Mouse (Mus musculus) thymus, postnatal 14 days (tissue): ENCODE results near the gene Zfp277.

Experiments
- DNase-seq: peaks from one replicate; pipeline ENCODE4 v3.0.0; 2021

Zfp277 gene

DNA sequence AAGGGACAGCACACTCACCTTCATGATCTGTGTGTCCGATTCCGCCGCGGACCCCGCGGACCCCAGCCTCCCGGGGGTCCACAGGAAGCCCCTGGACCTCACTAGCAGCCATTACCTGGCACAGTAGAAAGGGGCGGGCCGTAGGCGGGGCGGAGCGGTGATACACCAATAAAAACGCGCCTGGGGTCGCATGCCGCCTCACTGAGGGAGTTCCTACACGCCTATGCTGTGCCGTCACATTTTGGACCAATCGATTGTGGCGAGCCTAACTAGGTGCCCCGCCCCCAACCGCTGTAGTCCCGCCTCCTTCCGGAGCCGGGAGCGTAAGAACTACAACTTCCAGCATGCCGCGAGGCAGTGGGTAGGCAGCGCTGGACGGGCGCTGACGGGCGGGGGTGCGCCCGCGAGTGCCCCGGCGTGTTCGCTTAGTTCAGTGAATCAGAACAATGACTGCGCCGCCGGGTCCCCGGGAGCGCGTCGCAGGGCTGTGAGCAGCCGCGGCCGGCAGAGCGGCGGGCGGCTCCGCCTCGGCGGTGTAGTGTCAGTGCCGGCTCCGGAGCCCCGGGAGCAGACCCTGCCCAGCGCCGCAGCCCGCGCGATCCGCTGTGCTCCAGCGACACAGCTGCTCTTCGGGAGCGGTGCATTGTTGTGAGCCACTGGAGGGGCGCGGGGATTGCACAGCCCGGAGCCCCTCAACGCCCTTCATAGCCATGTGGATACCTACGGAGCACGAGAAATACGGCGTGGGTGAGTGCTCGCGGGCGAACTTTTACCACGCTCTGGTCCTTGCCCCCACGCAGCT, at the start of gene Zfp277, which contains the start of gene Dock4:
Gene Zfp277, minus strand, starts transcription at position 255 of the 802 bp plus-strand sequence.
Gene Dock4, plus strand, starts transcription at position 305 of the 802 bp plus-strand sequence.
- DNase-seq, result peak; percentile 99

DNA sequence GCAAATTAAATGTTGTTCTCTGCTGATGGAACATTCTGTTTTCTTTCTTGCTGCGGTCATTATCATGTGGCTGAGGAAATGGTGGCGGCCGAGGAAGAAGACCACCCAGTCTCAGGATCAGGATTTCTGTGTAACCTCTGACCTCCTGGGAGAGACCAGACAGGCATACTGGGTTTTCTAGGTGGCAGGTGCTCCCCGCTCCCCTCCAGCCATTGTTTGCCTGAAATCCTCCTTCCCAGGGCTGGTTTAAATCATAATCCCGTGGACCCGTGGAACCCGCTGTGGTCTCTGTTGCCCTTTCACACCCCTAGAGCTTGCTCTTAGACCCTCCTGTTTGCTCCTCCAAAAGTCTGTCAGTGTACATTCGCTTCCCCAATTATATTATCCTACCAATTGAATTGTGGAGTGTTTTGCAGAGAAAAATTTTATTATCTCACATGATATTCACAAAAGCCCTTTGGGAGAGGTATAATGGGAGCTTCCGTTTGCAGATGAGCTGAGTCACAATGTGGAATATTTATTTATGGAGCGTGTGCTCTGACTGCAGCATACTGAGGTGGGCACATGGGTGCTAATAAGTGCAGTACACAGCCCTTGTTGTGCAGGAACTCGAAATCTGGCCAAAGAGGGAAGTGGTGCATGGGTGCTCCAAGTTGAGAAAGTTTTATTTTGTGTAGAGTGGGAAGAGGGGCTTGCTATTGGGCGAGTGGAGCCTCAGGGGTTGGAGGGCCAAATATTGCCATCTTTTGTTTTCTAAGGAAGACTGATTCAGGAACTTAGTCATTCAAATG, 40.5 kb upstream of the Zfp277 start:
- no peak for DNase-seq

DNA sequence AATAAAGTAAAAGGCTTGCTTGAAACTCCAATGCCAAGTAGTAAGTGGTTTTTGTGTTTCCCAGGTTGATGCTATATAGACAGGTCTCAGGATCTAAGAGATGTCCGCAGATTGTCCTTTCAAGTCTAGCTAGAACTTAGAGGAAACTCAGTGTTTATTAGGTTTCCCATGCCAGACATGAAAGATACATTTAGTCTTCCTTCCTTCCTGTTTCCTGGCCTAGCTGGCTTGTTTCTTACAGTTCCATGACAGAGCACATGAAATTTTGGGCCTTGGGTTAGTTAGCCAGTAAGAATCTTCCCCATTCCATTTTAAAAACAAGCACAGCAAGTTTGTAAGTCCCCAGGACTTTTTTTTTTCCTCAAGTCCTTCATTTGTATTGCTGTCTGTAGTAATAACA, 39.5 kb upstream of the Zfp277 start:
- DNase-seq, result no peak

DNA sequence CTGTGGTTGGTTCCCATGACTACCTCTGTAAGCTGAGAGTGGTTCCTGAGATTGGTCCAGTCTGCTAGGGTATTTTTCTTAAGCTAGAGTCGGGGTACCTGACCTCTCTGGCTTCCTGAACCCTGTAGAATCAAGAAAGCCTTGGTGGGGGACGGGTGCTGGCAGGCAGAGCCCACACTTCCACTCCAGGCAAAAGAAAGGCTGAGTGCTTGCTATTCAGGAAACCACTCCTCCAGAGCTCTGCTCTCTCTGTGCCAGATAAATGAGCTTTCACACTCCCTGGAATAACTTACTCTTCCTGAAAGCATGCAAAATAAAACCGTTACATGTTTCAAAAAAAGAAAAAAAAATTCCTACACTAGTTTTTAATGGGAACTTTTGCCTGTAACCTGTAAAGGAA, 38.5 kb upstream of the Zfp277 start:
- DNase-seq, result no peak

DNA sequence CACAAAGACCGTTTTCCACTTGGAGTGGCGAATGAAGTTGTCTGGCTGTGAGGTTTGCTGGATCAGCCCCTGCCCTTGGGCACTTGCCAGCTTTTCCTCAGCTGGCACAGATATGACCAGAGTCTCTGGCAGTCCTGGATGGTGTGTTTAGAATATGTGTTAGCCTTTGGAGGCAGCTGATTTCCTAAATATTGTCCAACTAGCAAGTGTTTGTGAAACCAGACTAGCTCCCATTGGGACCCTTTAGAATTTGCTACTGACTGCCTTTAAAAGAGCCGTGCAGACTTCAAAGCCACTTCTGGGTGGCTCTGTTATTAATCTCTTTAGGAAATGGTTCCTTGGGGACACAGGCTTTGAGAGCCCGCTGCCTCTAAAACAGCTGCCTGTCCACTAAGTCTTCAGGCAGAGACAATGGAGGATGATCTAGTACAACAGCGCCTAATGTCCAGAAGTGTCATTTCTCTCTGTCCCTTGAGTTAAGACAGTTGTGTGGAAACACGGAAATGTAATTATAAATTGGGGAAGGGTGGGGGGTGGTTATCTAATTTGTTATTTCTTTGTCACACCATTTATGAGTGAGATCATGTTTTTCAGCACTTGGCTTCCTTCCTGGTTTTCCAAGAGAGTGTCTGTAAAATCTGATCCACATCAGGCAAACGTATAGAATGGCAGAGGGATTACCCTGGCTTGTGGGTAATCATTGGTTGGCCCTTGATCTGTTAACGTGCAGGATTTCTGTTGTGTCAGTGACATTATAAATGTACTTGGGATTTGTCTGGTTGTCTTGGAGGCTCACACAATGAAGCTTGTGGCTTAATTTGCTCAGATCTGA, 32.1 kb upstream of the Zfp277 start:
- DNase-seq, result no peak

DNA sequence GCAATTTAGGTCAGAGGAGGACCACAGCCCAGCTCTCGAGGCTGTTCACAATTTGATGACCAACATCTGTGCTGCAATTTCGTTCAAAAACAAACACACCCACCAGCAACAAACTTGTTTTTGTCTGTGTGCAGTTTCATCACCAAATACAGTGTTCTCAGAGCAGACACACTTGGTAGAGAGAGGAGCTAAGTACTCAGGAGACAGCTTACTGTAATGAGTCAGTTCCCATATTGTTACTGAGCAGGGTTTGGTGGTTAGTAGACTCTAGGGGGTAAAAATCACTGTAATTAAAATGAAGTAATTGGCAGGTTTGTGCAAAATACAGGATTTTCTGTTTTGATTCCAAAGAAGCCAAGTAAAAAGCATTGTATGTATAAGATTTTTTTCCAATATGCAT, 28.0 kb upstream of the Zfp277 start:
- DNase-seq, result no peak

DNA sequence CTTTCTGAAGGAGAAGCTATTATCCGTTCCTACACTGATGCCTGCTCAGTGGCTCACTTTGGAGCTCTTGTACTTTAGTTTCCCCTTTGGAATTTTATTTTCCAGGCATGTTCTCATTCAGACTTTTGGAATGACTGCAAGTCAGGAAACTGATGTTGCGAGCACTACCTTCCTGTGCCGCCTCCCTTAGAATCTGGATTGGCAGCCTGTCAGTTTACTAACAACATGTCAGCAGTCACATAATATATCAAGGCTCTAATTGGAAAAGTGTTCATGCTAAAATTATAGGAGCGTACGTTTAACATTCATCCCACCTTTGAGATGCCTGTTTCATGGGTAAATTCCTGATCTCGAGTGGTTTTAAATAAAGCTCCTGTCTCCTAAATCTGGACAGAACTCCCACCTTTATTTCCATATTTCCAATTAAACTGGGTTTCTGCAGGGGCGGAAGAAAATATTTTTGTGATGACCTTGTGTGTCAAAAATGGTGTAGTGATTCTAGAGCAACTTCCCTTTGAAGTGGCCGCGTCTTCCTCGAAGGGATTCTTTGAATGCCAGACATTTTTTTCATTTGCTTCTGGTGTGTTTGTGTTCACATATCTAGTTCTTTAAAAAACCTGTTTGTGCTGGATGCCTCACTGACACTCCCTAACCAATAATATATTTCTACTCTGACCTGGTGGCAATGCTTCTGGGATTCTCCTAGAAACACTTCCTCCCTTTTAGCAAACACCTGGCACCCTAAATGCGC, 26.1 kb upstream of the Zfp277 start:
- no peak for DNase-seq

DNA sequence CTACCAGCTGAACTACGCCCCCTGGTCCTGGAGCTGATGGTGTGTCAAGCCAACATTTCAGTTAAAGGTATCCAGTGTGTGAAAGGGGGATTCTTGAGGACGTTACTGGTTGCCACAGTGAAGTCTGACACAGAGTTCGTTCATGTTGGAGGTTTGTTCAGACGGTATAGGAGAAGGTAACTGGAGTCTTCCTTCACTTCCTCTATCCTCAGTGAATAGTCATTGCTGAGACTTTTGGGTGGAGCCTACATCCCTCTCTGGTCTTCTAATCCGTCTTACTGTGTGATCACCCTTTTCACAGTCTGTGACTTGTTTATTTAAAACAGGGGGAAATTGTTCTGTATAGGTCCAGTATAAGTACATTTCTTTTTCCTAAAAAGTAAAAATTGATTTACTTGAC, 23.3 kb upstream of the Zfp277 start:
- no peak for DNase-seq

DNA sequence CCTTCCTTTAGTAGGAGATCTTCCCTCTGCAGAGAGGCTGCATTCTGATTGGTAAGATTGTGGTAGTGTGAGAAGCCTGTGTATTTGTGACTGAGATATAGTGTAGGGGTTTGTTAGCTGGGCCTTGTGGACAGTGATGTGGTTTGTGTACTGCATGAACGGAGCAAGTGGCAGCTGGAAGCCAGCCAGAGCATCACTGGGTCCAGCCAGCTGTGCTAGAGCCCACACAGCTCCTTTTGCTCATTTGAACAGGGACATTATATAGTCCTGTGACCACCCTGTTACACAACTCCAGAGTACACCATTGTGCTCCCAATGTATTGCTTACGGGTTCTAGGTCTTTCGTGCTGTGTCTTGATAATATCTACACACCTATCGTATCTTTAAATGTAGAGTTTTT, 22.5 kb upstream of the Zfp277 start:
- no peak for DNase-seq

DNA sequence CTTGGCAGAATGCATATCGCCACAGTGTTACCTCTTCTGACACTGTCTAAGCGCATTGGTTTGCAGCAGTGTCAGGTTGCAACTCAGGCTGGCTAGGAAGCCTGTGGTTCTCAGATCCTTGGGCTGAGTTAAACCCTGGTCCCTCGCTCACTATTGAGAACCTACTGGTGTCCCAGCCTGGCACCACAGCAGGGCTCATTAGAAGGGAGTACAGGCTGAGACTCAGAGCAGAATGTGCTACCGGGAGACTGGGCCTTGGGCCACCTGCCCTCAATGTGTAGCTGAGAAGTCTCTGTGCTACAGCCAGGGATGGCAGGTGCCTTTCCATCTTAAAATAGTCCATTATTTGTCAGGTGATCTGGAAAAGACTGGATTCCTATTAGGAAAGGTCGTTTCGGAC, 18.6 kb upstream of the Zfp277 start:
- DNase-seq, result no peak

DNA sequence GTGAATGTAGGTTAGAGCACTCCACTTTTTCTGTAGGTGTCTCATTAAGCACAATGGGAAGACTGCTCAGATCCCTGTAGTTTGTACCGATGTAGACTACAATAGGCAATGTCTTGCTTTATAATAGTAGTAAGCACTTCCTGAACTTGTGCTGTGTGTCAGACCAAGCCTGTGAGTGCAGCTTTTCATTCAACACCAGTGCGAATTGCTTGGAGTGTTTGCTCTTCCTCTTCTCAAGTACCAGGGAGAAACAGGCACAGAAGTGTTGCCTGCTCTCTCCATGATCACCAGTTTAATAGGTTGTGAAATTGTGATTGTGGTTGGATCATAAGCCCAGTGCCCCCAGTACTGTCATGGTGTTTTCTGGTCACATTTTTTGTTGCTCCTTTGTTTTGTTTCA, 18.1 kb upstream of the Zfp277 start:
- no peak for DNase-seq

DNA sequence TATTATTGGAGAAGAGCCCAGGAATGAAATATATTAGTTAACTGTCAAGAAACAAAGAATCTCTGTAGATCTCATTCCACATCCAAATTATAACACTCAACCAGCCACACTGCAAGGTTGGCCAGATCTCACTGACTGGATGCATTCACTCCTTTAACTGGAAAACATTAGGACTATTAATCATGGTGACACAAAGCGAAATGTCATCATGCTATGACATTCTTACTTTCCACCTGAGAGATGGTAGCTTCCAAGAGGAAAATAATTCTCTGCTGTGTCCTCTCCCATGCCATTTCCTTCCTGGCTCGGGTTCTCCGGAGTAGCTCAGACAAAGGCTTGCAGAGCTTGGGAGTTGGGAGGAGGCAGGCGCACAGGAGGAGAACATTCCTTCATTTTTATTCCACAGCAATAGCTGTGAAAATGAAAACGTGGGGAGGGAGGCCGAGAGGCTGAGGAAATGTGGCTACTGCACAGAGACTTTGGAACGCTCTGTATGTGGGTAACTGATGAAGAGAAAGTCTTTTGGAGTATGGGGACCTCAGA, 17.1 kb upstream of the Zfp277 start:
- no peak for DNase-seq

DNA sequence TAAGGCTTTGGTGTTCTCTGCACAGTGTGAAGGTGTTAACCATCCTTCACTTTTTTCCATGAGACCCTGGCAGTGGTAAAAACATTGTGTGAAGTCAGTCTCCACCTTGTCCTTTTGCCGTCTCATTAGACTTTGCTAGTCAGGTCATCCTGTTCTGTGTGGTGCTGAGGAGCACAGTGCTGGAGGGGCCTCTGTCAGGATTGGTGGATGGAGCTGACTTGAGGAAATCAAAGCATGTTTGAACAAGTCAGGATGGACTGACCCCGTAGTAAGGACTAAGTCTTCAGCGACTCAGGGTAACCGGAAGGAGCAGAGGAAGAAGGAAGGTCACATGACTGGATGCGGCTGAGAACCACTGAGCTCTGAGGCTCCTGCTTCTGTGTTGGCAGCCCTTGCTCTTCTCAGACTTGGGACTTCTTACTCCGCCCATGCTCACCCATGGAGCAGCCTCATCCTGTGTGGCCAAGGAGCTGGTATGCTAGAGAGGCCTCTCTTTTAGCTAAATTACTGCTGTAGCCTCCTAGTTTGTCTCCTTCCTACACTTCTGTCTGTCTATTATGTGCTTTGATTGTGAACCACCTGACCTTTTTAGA, 14.1 kb upstream of the Zfp277 start:
- DNase-seq, result no peak

DNA sequence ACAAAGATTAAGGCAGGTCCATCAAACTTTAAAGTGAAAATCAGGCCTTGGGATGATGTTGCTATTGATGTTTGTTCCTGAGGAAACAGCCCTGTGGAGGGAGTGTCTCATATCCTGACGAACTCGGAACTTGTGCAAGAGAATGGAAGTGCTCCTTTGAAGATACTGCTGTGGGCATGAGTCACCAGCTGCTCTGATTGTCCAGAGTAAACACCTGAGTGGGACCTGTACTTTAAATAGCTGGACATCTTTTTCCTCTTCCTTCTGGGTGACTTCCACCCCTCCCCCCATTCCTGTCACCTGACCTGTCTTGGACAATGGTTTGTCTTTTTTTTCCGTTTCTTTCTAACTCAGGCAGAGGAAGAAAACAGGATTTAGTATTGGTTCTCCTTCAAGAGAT, 13.3 kb upstream of the Zfp277 start:
- no peak for DNase-seq

DNA sequence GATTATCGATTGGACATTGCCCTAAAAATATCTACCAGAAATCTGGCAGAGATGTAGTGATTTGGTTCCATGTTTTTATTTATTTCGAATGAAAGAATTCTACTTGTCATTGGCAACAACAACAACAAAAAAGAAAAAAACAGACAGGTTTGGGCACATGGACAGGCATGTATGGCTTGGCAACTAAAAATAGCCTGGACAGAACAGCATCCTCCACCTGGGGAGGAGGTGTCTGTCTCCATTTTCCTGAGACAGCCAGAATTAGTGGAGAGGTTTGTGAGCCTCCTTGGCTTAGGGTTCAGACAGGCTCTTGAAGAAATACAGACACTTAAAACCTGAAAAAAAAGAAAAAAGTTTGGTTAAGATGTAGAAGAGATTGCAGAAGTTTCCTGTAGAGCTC, 10.8 kb upstream of the Zfp277 start:
- no peak for DNase-seq

DNA sequence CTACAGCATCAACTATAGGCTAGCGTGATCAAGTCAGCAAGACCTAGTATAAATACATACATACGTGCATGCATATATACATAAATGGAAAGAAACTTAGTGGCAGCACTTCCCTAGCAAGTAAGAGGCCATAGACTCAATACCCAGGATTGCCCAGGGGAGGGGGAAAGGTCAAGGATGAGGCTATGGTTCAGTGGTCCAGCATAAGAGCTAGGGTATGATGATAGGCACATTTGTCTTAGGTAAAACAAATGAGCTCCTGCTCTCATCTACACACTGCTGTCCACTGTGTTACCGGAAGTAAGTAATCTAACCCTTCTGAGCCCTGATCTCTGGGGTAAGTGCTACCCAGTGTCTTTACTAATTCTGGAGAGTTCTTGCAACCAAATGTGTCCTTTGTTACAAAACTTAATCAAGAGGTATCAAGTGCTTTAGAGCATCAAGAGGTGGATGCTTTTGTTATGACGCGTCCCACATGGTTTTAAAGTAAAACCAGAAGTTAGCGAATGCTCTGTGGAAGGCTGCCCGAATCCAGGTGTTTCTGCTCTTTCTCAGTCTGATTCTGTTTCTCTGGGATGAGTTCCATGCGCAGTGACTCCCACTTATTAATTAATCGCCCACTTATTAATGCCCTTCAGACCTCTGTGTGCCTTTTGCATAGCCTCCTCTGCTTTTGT, 3.6 kb upstream of the Zfp277 start:
- DNase-seq, result no peak

DNA sequence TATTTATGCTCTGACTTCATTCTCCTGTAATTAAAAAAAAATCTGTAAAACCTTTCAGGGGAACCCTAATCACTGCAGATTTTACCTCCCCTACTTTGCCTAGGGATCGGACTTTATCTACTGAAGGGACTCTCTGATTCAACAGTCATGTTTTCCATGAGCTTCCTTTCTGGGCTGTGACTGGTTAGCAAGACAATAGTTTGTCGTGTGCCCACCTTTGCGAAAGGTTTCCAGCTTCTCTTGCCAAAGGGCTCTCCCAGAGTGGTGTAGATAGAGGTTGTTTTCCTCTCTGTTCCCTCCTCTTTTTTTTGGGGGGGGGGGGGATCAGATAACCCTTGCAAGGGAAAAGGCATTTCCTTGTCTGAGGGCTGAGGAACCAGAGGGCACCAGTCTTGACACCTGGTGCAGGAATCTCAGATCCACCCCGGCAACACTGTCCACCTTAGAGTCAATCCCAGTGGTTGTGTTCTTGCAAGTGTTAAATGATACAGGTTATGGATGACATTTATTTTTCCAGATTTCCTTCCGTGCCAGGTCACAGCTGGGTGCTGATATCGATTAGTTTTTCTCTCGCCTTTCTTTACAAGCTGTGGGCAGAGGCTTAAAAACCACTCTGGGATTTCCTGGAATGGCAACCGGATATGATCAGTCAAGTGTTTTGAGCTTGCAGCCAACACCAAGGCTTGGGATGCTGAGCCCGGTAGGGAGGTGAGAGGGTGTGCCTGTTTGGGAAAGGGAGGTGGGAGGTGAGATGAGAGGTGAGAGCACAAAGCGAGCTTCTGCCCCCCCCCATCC, 2.1 kb upstream of the Zfp277 start:
- no peak for DNase-seq

DNA sequence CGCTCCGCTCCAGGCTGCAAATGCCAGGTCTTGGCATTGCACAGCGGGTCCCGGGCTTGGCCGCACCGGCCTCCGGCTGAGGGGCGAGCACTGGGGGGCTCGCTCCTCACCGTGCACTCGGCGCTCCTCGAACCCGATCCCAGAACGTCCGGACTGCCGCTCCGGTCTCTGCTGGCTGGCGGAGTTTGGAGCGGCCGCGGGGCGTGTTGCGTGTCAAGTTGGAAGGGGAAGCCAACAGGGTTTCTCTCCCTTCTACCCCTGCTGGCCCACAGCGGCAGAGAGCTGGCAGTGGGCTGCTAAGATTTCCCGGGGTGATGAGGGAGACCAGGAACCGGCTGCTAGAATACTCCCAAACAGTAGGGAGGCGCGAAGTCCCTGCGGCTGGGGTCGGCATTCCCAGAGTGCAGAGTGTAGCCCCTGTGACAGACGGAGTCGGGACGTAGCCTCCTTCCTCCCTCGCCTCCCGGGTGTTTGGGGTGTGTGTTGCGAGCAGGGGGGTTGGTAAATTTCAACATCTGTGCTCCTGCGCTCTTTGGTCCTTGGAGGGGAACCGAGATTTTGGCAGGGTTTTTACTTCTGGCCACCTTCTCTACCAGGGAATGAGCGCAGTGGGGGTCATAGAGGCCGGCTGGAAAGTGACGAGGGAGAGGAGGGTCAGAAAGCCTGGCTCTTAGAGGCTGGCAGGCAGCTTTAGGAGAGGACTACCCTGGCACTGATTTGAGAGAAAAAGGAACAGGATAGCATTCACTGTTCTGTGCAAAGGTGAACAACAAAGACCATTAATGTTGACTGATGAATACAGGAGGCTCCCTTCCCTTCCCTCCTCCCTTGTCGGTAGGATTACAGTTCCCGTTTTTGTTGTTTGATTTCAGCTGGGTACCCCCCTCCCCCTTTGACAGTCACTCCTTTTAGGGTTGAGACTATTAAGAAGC, 1.0 kb upstream of the Zfp277 start:
- DNase-seq, result peak; percentile 7

DNA sequence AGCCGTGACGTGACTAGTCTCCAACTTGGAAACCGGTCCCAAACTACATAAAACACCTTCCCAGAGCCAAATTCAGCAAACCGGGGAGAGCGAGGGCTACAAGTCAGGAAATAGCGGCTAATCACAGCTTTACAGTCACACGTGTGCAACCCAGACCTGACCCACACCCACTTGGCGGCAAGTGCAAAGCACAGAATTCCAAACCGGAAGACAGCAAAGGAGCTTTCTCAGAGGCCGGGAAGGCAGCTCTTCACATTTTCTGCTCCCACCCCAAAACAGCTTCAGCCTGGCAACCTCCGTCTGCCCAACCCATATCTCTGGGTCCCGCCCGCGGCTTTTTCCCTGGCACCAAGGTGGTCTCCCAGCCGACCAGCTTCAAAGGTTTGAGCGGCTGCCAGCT, 496 bp downstream of the Zfp277 start:
- DNase-seq, result no peak
